Mouse (Mus musculus) liver, adult (tissue): Measurements from ENCODE around the gene Acat1.

ENCODE experiments used
- GATA4 ChIP-seq: IDR thresholded peaks from 2 replicates; pipeline ENCODE4 v1.6.1; 2014; ENCODE audit warnings: mild to moderate bottlenecking, low read length; ENCODE audit not compliant: insufficient replicate concordance

Gene Acat1

DNA sequence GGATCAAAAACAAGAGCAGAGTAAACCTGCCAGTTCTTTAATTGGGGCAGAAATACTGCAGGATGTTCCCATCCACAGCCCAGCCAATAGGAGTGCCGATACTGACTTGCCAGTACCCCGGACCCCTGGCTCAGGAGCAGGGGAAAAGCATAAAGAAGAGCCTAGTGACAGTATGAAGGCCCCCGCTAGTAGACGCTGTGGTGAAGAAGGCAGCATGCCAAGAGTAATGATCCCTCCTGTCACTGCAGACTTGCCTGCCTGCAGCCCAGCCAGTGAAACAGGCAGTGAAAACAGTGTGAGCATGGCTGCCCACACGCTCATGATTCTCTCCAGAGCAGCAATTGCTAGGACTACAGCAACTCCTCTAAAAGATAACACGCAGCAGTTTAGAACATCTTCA is 39.5 kb downstream of the Acat1 start:
- TF ChIP-seq GATA4 = no peak

DNA sequence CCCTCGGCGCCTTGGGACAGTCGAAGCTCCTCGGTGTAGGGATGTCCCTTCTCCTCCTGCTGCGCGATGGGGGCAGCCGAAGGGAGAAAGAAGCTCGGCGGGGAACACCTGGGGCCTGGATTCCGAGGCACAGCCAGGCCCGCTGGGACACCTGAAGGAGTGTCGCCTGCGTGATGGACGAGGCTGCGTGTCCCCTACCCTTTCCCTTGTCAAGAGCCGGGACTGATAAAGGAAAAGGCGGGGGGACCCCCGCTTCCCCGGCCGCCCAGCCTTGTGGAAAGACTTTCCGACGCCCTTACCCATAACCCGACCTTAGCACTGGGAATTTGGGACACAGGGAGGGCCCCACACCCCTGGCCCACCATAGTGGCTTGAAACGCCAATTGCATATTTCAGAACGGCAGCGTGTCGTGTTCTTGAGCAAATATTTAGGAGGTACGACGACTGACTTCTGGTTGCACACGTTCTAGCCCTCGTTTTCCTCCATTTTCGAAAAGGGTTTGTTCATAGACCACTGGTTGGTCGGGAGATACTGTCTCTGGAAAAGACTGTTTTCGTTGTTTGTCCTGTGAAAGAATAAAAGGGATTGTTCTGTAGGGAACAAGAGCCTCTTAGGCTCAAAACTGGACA is 72.7 kb downstream of the Acat1 start:
- TF ChIP-seq GATA4 = no peak

DNA sequence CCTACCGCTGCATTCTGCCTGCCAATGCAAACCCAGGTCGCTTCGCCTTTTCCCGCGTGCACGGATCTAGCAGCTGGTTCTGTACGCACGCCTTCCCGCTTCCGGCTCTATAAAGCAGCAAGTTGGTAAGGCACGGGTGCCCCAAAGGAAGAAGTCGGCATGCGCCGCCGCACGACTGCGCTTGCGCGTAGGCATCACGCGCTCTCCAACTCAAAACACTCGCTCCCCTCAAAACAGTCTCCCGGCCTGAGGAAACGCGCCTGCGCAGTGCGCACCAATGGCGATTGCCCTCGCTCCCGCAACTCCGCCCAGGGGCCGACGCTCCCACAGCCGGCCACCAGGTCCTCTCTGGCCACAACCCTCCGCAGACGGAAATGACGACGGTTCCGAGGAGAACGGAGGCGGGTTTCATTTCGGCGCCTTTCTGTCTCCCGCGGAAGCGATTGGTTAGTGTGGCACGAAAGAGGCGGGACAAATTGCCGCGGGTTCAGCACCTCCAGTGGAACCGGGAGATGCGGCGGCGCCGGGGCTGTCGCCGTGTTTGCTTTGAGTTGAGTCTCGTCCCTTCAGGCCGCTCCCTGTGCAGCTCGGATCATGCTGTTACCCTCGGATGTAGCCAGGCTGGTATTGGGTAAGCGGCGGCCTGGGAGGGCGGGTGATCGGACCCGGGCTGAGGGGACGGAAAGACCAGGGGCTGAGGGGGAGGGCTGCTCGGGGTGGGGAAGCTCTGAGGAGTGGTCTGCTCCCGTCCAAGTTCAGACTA is 73.4 kb downstream of the Acat1 start, which contains the start of the genes Atm and Npat:
TSS of gene Atm (minus strand) at position 183 of the 763 bp plus-strand sequence.
TSS of gene Npat (plus strand) at position 490 of the 763 bp plus-strand sequence.
- TF ChIP-seq GATA4 = no peak

DNA sequence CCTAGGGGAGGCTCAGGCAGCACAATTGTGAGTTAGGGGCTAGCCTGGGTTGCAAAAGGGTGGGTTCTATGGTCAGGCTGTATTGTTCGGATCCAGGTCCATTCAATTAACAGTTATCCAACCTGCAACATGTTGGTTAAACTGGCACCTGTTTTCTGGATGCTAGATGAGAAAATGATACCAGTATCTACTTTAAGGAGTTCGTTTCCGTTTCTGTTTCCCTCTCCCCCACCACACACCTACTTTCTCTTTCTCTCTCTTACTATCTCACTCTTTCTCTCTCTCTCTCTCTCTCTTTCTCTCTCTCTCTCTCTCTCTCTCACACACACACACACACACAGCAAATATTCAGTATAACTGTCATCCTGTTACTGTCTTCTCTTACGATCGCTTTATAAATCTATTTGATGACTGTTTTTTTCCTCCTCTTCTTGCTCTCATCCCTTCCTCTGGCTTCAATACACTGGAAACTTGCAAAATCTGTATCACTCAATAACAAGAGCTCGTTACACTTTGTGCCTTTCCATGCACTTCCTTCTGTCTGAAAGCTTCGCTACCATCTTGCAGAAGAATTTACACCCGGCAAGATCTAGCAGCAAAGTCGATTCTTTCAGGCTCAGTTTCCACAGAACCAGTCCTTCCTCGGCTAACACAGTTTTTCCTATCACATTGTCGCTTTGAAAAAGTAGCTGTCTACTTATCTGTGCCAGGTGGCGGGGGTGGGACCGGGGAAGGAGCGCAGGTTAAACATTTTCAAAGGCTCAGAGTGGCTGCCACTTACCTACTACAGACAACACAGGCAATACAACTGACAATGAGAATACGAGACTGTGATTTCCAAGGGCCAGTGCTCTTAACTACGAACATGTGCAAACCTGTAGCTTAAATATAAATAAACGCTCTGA is 74.5 kb downstream of the Acat1 start:
- no peak for TF ChIP-seq GATA4
